Mouse (Mus musculus): ENCODE results near the gene Gm47955. TPM values are rescaled to one million over a fixed set of nuclear protein-coding genes. Genes with fewer than 3 reads are reported as not detected.

Gm47955 gene
- polyA plus RNA-seq, 1 experiment from 2014 or later: not detected

Other genes starting within 250 kb of the Gm47955 start
- 434 and 467 TPM in 2 replicates for gene Mff, start 235.4 kb upstream of the Gm47955 start, polyA plus RNA-seq (2014; fragmentation: Nextera tagmentation; extraction: Ambion mirVana)
- gene Tm4sf20, start 191.8 kb upstream of the Gm47955 start, polyA plus RNA-seq (2014; fragmentation: Nextera tagmentation; extraction: Ambion mirVana): not detected in 2 replicates
- gene Gm47791, start 189.0 kb upstream of the Gm47955 start, polyA plus RNA-seq (2014; fragmentation: Nextera tagmentation; extraction: Ambion mirVana): not detected in 2 replicates
- gene Agfg1, start 120.8 kb upstream of the Gm47955 start, polyA plus RNA-seq (2014; fragmentation: Nextera tagmentation; extraction: Ambion mirVana): 42.9 and 46.4 TPM in 2 replicates
- gene A030005L19Rik, start 47.0 kb upstream of the Gm47955 start, polyA plus RNA-seq (2014; fragmentation: Nextera tagmentation; extraction: Ambion mirVana): not detected in 2 replicates
- not detected in 2 replicates for gene A030014E15Rik, start 35.4 kb upstream of the Gm47955 start, polyA plus RNA-seq (2014; fragmentation: Nextera tagmentation; extraction: Ambion mirVana)
- gene Gm6217, start 28.9 kb upstream of the Gm47955 start, polyA plus RNA-seq (2014; fragmentation: Nextera tagmentation; extraction: Ambion mirVana): not detected in 2 replicates
- gene A030003K21Rik, start 16.9 kb upstream of the Gm47955 start, polyA plus RNA-seq (2014; fragmentation: Nextera tagmentation; extraction: Ambion mirVana): not detected in 2 replicates
- not detected in 2 replicates for gene Gm7544, start 4.3 kb upstream of the Gm47955 start, polyA plus RNA-seq (2014; fragmentation: Nextera tagmentation; extraction: Ambion mirVana)
- gene Gm47959, start 40.3 kb downstream of the Gm47955 start, polyA plus RNA-seq (2014; fragmentation: Nextera tagmentation; extraction: Ambion mirVana): not detected in 2 replicates
- gene Slc19a3, start 78.2 kb downstream of the Gm47955 start, polyA plus RNA-seq (2014; fragmentation: Nextera tagmentation; extraction: Ambion mirVana): 0.98 and 1.5 TPM in 2 replicates
- not detected in 2 replicates for gene Krtap28-10, start 82.2 kb downstream of the Gm47955 start, polyA plus RNA-seq (2014; fragmentation: Nextera tagmentation; extraction: Ambion mirVana)
- not detected in 2 replicates for gene Gm47969, start 84.6 kb downstream of the Gm47955 start, polyA plus RNA-seq (2014; fragmentation: Nextera tagmentation; extraction: Ambion mirVana)
- gene A030005K14Rik, start 99.1 kb downstream of the Gm47955 start, polyA plus RNA-seq (2014; fragmentation: Nextera tagmentation; extraction: Ambion mirVana): not detected in 2 replicates
- gene Krtap28-13, start 100.6 kb downstream of the Gm47955 start, polyA plus RNA-seq (2014; fragmentation: Nextera tagmentation; extraction: Ambion mirVana): not detected in 2 replicates
- not detected in 2 replicates for gene Ccl20, start 156.5 kb downstream of the Gm47955 start, polyA plus RNA-seq (2014; fragmentation: Nextera tagmentation; extraction: Ambion mirVana)
- 1.2 and 2.0 TPM in 2 replicates for gene Daw1, start 199.5 kb downstream of the Gm47955 start, polyA plus RNA-seq (2014; fragmentation: Nextera tagmentation; extraction: Ambion mirVana)